Mouse (Mus musculus) heart, postnatal 14 days (tissue): ENCODE measurements around the gene Dnajc13. TPM values are rescaled to one million over a fixed set of nuclear protein-coding genes. Genes with fewer than 3 reads are reported as not detected.

Experiments used
- DNase-seq, 2 experiments: peaks; one replicate each; pipeline ENCODE4 v3.0.0; 2021 to 2022
- intact Hi-C: fragments of 180-260 bp; cut with DNase I; formaldehyde crosslinking; loops from one replicate; pipeline ENCODE4 v1.15.1; 2025
- total RNA-seq, 2 experiments: library from RNA; stranded (reverse); gene quantifications; 2 replicates each; pipeline ENCODE4 v1.2.3; 2021

The Dnajc13 gene
- total RNA-seq, 2 experiments from 2014 or later: 37.9 to 39.4 TPM

DNA sequence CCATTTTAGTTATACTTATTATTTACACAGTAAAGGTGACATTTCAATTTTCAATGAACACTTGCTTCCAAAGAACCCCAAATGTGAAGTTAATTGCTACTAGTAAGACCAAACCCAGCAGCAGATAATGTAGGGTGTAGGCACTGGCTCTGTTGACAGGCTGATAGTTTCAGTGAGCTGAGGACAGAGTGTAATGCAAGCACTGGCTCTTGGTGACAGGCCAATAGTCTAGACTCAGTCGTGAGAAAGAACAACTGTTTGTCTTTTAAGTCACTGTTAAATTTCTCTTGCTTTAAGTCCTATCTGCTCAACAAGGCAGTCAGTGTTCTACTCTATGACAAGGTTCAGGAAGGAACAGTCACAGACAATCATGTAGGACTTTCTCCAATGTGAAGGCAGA, 69.4 kb downstream of the Dnajc13 start:
- peak in 1 of 2 experiments; percentile 5 for DNase-seq
- intact Hi-C loops: no loop called here

DNA sequence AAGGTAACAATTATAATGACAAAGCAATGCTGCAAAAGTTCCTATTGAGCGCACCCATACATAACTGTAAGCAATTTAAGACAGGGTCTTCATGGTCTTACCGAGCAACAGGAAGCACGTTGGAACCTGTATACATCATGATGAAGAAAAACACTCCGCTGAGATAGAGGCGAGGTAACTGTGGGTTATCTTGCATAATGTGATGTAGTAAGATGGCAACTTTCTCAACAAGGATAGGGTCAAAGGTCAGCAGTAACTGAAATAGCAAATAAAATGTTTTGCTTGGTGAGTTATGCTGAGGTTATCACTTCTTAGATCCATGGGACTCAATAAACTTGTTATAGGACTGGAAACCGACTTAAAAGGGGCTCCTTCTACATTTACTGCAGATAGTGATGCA, 70.2 kb downstream of the Dnajc13 start:
- no peak for DNase-seq
- intact Hi-C loops: no loop called here

DNA sequence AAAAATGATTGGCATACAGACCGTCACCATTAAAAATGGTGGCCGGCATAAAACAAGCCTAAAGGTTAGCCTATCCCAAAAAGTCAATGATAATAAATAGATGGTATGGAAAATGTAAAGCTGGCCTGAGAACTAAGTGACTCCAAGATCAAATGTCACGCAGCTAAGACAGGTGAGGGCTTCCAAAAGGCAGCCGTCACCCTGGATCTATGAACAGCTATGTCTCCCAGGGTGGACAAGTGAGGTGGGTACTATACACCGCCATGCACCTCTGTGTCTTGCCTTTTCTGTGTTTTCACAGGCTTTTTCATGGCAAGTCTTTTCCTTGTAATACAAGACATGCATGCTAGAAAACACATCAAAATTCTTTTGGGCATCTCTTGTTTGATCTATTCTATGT, 73.1 kb downstream of the Dnajc13 start:
- intact Hi-C loops: no loop called here

DNA sequence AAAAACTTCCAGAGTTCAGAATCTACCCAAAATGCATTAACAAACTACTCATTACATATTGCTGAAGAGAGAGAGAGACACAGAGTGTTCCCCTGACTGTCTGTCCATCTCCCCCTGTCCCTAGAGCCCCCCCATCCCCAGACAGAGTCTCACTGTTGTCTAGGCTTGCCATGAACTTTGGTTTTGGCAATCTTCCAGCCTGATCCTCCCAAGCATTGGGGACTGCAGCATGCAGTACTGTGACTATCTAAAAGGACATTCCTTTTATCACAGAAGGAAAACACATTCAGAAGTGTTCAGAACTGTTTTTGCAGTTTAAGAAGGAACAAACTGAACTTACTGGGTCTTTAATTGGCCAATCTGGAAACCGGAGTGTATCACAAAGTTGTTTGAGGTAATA, 74.0 kb downstream of the Dnajc13 start:
- DNase-seq: no peak
- intact Hi-C loops: no loop called here

More for the DNA sequence above, 73.1 kb downstream of the Dnajc13 start:
- no peak for DNase-seq

DNA sequence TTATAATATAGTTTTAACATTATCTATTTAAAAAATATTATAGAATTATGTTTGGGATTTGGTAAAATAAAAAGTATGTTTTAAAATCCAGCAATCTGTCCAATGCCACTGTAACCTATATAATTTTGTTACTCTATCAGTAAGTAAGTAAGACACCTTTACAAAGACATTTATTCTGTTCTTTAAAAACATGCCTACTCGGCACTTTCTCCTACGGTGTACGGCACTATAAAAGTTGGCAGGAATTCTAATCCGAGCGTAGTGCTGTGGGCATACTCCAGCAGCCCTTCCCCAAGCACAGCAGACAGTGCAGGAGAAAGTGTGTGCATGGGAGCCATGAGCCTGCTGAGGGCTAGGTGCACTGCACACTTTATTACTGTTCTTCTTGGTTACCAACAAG, 75.7 kb downstream of the Dnajc13 start:
- intact Hi-C loops: no loop called here

DNA sequence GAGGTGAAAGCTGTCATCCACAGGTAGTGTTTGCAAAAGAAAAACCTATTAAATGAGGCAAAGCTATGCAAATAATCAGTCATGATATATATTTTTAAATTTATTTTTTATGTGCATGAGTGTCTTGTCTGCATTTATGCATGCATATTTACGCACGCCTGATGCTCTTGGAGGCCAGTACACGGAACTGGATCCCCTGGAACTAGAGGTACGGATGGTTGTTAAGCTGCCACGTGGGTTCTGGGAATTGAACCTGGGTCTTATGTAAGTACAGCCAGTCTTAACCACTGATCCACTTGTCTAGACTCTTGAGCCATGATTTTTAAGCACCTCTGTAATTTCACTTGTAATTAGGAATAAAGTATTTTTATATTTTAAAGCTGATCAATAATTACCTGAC, 79.5 kb downstream of the Dnajc13 start:
- intact Hi-C loops: no loop called here
- DNase-seq: no peak

More for the DNA sequence above, 75.7 kb downstream of the Dnajc13 start:
- no peak for DNase-seq

DNA sequence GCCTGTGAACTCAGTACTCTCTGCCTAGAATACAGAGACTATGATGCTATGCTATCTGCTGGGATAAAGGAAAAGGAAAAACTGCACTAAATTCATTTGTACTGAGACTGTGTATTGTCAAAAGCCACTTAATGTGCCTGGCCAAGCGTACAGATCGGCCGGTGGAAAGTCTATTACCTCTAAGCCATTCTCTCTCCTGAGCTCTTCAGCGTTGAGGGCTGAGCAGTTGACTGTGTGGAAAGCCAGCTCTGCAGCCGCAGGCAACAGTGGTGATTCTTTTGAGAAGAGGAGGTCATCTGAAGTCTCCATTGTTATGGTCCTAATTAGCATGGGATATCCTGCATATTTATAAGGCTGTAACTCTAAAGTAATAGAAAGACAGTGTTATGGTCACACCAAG, 80.4 kb downstream of the Dnajc13 start:
- no peak for DNase-seq
- intact Hi-C loops: no loop called here

DNA sequence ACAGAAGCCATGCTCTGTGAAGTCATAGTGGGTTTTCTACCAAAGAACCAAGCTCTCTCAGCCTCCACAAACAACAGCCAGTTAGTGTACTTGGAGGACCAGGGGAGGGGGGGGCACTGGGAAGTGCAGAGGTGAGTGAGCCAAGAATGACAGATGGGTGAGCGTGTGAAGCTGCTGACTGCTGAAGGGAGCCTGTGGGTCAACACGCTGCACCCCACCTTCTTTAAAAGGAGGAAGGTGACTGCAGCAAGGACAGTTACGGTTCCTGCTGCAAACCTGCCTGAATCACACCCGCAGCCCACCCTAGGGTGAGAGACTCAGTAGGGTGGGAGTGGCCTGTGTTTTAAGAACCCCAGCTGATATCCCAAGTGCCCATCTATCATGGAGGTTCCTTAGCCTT, 81.1 kb downstream of the Dnajc13 start:
- DNase-seq: no peak
- intact Hi-C loops: no loop called here

DNA sequence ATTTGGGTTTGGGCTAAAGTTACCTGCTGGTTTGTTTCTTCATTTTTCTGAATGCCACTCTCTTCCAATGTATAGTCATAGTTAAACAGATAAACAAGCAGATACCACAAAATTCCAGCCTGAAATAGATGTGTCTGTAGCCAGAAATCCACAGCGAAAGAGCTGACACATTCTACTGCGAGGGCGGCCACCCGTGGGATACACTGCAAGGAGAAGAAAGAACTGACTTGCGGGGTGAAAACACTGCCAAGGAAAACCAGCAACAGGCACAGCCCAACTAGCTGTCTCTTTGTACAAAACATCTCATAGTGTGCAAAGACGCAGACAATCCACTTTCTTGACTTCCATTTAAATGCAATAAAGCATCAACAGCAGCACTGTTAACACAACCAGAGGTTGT, 82.7 kb downstream of the Dnajc13 start:
- intact Hi-C loops: no loop called here

DNA sequence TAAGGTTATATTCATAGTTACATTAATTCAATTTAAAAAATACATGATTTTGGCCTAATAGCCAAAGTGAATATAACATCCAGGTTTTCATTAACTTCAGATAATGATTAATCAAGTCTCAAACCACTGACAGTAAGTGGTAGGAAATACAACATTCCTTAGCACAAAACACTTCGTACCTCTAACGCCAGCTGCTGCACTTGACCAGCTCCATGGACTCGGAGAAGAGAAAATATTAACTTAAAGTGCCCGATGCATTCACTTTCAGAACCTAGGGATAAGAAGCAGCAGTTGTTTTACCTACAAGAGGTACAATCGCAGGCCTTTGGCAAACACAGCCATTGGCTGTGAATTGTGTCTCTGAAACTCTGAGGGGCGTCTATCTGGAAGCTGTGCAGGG, 90.4 kb downstream of the Dnajc13 start:
- intact Hi-C loops: no loop called here
- no peak for DNase-seq

More for the DNA sequence above, 82.7 kb downstream of the Dnajc13 start:
- DNase-seq: no peak

DNA sequence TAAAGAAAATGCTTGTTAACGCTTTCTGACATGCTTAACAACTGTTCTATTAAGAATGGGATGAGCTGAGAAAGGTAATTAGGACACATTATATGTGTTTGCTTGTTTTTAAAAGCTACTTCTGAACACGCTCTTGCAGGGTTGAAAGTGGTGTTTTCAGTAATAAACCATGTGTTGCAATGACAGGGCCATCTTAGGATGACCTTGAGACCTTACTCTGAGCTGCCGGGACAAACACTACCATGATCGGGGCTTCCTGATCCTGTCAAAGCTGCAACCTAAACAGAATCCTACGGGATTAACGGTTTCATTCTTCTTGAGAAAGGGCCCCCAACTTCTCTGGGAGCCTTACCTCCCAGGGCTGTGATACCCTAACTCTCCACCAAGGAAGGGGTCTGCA, 91.1 kb downstream of the Dnajc13 start:
- DNase-seq: no peak
- intact Hi-C loops: no loop called here

DNA sequence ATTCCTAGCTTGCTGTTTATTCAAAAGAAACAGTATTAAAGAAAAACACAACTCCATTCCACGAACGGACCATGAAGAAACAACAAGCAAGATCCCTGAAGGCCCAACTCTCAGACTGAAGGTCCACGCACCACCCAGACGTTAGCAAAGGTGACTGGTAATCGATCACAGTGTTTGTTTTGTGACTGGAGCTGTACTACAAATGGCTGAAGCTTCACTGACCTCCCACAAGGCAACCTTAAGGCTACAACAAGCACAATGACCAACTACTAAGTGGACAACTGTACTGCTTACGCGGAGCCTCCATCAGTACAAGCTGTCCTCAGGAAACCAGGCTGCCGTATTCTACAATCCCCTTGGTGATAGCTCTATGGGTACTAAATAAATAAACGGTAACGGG, 92.7 kb downstream of the Dnajc13 start:
- intact Hi-C loops: no loop called here

DNA sequence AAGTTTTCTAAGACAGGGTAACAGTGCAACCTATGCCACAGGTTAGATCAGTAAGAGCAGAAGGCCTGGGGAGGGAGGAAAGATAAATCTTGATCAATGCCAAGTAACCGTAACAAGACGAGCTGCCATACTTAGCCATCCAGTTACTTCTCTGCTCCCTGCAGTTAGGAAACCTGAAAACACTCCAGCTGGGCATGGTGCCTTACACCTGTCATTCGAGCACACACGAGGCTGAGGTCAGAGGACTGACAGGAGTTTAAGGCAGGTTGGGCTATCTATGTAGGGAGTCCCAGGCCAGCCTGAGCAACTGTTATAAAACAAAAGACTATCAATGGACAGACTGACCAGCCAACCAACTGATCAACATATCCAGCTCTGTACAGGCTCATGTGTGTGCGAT, 96.8 kb downstream of the Dnajc13 start:
- no peak for DNase-seq
- intact Hi-C loops: no loop called here

More for the DNA sequence above, 92.7 kb downstream of the Dnajc13 start:
- DNase-seq: no peak

DNA sequence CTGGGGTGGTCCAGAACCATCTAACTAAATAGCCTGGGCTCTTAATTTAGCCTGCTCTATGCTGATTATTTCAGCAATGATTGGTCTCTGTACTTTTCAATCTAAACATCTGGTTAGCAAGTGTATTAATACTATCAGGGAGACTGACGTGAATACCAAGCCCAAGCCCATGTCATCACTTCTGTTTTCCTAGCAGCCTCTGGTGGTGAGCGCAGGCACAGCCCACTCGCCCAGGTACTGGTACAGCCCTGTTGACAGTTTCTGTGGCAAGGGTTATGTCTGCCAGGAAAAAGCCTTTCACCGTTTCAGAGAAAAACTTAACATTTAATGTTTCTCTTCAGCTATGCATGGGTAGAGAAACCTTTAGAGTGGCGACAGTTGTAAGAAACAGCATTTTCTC, 98.5 kb downstream of the Dnajc13 start:
- intact Hi-C loops: no loop called here
- DNase-seq: no peak

DNA sequence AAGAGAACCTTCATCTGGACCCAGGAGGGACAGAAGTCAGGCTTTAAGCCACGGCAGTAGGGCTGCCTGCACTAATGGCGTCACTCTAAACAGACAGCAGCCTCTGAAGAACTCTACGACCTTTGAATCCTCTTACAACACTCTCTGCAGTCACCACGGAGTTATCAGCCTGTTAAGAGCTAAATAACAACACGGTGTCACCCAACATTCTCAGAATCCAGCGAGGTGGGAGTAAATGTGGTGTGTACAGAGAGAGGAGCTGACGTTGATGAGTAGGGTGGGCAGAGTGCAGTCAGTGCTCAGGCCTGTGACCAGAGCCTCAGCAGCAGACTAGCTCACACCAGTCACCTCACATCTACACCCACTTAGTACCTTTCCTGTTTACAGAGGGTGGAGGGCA, 101.6 kb downstream of the Dnajc13 start:
- intact Hi-C loops: no loop called here
- DNase-seq: no peak

DNA sequence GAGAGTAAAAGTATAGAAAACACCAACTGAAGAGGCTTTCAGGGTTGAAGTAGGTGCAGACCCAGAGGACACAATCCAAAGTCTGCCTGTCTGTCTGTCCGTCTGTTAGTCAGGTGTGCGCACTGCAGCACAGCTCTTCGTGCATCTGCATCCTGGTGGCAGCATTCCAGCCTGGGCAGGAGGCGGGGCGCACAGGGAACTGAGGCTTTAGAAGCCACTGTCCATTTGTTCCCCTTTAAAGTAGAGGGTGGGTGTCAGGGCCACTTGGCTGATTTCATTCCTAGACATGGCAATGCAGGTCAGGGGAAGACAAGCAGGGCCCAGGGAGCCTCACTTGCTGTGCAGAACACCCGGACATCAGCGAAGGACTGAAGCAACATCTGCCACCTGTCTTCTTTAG, 105.4 kb downstream of the Dnajc13 start:
- DNase-seq: no peak
- intact Hi-C loops: no loop called here

DNA sequence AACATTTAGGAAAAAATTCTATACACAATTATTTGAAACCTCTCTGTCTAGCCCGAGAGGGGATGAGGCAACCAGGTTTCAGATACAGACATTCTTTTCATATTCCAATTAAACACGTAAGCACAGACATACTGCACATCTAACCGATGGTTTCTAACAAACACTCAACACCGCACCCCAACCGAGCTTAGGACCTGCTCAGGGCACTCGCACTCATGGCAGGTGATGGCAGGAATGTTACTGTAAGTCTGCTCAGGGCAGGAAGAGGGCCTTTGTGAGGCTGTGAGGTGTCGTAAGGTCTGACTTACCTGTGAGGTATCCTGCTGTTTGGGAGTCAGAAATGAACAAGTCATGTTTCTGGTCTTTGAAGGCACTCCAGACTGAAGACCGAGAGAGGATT, 106.2 kb downstream of the Dnajc13 start:
- no peak for DNase-seq
- intact Hi-C loops: no loop called here

DNA sequence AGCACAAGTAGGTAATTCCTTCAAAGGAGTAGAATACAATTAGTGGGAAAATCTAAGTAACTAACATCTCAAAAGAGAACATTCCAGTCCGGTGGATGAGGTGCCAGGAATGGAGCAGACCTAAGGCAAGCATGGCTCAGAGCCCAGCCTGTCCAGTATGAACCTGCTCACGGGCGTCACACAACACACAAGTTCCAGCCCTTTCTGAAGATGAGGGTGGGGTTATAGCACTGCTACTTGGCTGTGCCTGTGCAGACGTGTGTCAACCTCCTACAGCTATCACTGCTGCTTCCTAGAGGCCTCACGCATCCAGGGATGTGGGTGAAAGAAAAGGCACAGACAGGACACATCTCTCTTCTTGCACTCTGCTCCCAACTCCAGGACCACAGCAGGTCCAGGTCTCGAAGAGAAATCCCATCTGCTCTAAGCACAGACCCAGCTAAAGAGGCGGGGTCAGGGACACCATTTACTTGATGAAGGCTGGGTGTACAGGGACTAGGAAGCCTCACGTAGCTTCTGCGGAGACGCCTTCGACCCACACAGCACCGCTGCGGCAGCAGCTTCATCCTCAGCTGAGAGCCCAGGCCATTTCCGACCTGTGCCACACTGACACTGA, 107.5 kb downstream of the Dnajc13 start:
- intact Hi-C loops: no loop called here
- DNase-seq: no peak

DNA sequence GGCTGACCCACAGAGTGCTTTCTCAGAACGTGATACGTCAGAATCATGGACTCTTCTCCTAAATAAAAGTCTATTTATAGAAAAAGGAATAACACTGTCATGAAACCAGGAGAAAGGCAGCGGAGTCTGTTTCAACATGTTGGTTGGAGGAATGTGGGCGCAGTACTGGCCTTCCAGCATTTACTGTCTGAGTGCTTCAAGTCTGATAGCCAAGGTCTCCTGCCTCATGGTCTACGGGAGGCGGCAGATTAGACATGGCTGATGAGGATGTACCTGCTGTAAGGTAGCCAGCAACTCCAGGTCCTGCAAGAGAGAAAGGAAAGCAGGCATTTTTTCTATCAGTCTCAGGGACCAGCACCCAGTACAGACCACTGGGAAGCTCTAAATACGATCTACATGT, 110.6 kb downstream of the Dnajc13 start:
- intact Hi-C loops: no loop called here
- DNase-seq: no peak

DNA sequence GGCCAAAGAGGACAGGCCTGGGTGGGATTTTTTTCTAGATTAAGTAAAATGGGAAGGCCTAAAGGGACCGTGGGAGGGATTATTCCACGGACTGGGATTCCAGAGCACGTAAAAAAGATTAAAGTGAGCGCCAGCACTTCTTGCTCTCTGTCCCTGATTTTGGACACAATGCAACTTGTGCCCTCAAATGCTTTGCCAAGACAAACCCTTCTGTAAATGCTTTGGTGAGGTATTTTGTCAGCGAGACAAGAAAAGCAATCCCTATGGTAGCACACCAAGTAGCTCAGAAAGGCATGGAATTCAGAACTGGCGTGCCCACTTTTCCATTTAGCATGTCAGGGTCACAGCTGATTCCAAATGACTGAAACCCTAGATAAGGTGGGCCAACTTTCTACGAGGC, 113.8 kb downstream of the Dnajc13 start:
- intact Hi-C loops: no loop called here
- DNase-seq: no peak

DNA sequence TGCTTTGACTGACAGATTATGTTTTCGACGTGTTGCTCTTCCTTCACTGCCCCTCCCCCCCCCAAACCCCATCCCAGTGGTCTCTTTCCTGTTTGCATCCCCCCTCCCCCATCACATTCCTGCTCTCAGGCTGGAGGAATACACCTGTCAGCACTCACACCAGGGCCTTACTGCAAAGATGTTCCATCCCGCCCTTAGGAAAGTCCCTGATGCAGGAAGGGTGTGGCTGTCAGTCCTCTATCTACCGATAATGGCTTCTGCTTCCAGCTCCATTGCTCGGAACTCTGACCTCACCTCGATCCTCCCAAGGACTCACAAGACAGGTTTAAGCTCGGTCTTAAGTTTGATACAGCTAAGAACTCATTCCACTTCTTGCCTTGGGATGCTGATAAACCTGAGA, 116.0 kb downstream of the Dnajc13 start:
- DNase-seq: no peak
- intact Hi-C loops: no loop called here

DNA sequence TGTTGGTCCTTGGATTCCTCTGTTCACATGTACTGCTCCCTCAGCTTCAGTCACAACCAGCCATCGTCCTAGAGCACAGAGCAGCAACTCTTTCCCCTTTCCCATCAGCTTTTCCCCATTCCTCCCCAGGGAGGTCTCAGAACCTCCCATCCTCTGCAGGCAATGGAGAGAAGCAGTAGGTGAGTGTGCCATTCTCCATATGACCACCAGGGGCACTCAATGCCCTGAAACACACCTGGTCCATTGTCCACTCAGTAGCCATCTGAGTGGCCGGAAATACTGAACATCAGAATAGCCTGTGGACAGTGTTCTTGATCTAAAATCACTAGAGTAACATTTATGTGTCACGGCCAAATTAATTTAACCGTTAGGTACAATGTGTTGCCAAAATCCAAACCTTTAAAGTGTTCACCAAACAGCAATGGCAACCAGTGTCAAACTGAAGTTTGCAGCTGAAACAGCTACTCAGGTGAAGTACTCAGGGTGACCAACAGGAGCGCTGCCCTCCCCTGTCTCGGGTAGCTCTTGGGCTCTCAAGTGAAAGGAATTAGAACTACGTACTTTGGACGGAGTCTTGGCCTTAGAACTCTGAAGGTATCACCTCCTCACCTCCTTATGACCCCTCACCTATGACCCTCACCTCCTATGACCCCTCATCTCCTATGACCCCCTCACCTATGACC, 118.3 kb downstream of the Dnajc13 start:
- intact Hi-C loops: loop anchor here (5.0 kb wide), 1 partner anchor 57 kb away; no protein-coding TSS in a partner anchor
- no peak for DNase-seq
